Mouse (Mus musculus) neutrophil, adult 5-6 weeks (primary cell): ENCODE measurements around the gene Syngap1. TPM values are rescaled to one million over a fixed set of nuclear protein-coding genes. Genes with fewer than 3 reads are reported as not detected.
A peak's percentile ranks its signal among the peaks of the same experiment; 100 is the strongest.
"Not testable (repeated sequence)": the region's sequence is repeated elsewhere in the genome, so short reads cannot be mapped to it uniquely, and the experiment has no call there.

ENCODE experiments used
- ATAC-seq: fragments of 151-379, 151-347 bp; 2 replicates; pipeline ENCODE4 v1.8.0; 2017; ENCODE audit warnings: mild to moderate bottlenecking, moderate TSS enrichment; ENCODE audit not compliant: insufficient number of reproducible peaks, poor library complexity, low FRiP score, severe bottlenecking; ENCODE audit errors: extremely low read depth
- total RNA-seq: library from RNA; stranded (forward); fragments of 200-1000 nt; gene quantifications from 2 replicates; pipeline ENCODE4 v1.2.3, GENCODE M21; 2017

Syngap1 gene
- total RNA-seq, 1 experiment from 2014 or later = 0.93 TPM

DNA sequence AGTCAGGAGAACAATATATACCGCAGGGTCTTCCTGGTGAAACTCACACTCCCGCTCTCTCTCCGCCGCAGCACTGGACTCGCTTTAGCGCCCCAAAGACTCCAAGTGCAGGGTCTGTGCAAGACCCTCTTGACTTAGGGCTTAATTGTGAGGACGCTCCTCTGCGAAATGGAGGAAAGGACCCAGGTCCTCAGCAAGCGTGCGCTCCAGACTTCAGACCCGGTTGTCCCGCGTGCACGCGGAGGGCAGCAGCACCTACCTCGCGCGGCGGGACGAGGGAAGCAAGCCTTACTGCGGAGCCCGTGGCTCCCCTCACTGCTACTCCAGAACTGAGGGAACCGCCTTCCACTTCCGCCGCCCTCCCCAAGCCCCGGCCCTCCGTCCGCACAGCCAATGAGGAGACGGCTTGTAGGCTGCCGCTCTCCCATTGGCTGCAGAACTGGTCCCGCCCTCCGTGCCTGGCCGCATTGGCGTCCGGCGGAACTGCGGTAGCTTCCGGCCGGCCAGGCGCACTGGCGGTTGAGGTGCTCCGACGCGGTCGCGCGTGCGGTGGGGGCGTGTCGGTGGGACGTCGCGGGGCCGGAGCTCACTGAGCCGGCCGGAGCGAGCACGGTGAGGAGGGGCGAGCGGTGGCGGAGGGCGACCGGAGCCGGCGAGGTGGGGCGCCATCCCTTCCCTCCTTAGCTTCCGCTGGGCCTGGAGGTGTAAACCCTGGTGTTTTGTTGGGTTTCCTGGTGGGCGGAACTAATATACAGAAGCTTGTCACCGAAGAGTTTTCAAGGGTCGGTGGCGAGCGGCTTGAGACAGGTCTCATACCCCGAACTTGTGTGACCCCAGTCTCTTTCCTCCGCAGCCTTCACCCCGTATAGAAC is 31.9 kb downstream of the Syngap1 start, which contains the start of gene Zbtb9:
Gene Zbtb9, plus strand, starts transcription at position 465 of the 872 bp plus-strand sequence.
- ATAC-seq = peak; percentile 97

DNA sequence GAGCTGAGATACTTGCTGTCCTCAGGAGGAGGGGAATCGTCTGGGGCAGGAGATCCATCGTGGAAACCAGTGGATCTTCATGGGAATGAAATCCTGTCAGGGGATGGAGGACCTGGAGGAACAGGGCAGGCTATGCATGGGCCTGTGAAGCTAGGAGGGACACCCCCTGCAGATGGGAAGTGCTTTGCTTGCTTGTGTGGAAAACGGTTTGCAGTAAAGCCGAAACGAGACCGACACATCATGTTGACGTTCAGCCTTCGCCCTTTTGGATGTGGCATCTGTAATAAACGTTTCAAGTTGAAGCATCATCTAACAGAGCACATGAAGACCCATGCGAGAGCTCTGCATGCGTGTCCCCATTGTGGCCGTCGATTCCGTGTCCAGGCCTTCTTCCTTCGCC is 33.5 kb downstream of the Syngap1 start:
- no peak for ATAC-seq

GRCm38 (mm10) chr17:26975415-26975814 is 34.4 kb downstream of the Syngap1 start:
- ATAC-seq = no peak

GRCm38 (mm10) chr17:26977354-26977753 is 36.3 kb downstream of the Syngap1 start:
- not testable (repeated sequence) for ATAC-seq

- peak; percentile 77 for ATAC-seq
Observed at GRCm38 (mm10) chr17:26979426-26979825, 38.4 kb downstream of the Syngap1 start.

GRCm38 (mm10) chr17:26981050-26981449 is 40.0 kb downstream of the Syngap1 start:
- ATAC-seq = no peak

GRCm38 (mm10) chr17:26983382-26983781 is 42.3 kb downstream of the Syngap1 start:
- no peak for ATAC-seq

DNA sequence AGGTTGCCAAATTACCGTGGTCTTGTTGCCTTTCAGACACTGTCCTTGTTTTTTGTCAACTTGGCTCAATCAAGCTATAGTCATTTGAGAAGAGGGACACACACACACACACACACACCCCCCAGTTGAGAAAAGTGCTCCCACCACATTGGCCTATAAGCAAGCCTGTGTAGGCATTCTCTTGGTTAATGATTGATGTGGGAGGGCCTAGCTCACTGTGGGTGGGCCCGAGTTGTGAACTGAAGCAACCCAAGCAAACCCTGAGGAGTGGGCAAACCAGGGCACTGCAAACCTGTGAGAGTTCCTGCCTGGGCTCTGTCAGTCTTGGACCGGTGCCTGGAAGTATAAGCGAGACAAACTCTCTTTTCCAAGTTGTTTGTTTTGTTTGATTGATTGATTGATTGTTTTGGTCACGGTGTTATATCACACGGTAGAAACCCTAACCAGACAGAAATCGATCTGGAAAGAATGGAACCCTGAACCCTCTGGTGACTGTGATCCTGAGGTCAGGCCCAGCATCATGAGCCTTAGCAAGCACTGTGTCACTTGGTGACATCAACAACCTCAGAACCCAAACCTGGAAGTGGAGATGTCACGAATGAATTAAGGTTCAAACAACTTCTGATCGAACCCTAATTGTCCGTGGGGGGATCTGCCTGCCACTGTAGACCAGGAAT is 44.6 kb downstream of the Syngap1 start:
- ATAC-seq = no peak

DNA sequence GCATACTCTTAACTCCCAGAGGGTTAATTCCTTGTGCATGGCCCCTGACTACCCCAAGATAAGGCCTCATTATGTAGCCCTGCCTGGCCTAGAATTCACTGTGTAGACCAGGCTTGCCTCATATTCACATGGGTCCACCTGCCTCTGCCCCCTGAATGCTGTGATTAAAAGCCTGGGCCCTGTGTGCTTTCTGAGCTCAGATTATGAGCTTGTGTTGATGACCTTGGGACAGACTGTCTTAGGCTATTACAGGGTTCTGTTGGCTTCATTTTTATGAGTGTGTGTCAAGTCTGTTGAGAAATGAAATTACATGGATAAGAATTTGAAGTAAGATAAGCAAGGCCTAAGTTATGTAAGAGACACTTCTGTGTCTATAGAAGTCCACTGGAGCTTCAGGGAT is 49.5 kb downstream of the Syngap1 start:
- no peak for ATAC-seq

DNA sequence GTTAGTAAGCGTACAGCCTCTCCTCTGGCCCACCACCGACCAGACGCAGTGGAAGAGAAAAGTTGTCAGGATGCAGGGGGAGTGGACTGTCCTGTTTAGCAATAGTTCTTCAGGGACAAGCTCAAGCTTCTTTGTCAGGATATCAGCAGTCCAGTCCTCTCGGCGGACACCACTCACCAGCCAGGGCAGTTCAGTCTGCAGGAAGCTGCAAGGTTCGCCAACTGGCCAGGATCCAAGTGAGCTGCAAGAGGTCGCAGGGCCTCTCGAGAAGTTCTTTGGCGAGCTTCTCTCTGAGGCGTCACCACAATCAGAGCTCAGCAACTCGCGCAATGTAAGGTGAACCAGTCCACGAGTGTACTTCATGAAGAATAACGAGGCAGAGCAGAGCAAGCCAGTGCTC is 53.4 kb downstream of the Syngap1 start:
- no peak for ATAC-seq

DNA sequence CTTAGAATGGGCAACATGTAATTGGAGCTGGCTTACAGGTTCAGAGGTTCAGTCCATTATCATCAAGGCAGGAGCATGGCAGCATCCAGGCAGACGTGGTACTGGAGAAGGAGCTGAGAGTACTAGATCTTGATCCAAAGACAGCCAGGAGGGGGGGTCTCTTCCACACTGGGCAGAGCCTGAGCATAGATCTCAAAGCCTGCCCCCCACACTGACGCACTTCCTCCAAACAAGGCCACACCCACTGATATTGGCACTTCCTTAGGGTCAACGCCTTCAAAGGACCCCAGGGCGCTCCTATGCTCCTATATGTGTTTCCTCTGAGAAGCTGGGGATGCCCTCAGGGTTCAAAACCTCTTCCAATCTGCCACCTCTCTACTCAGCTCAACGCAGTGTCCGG is 54.0 kb downstream of the Syngap1 start:
- ATAC-seq = no peak

GRCm38 (mm10) chr17:26995562-26995961 is 54.5 kb downstream of the Syngap1 start:
- ATAC-seq = no peak

- no peak for ATAC-seq
Observed at GRCm38 (mm10) chr17:26997661-26998060, 56.6 kb downstream of the Syngap1 start.

- no peak for ATAC-seq
Observed at GRCm38 (mm10) chr17:26998283-26998682, 57.2 kb downstream of the Syngap1 start.

DNA sequence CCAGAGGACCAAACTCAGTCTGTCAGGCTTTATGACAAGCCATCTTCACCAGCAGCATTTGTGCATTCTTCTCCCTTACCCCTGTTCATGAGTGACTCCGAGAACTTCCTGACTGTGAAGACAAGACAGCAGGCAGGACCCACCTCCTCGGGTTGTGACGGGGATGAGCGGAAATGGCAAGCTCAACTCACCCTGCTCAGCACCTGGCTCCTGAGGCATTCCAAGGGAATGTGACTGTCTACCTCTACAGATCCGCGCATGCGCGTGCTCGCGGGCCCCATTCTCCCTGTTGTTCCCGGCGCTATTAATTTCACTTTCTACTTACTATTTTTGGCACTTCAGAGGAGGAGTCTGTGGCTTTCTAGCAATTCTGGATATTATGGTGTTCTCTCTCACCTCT is 58.9 kb downstream of the Syngap1 start:
- ATAC-seq = no peak

- peak; percentile 39; the same call in 1 of the 2 replicates for ATAC-seq
Observed at GRCm38 (mm10) chr17:27001151-27001550, 60.1 kb downstream of the Syngap1 start.

GRCm38 (mm10) chr17:27001889-27002288 is 60.8 kb downstream of the Syngap1 start:
- ATAC-seq = no peak

DNA sequence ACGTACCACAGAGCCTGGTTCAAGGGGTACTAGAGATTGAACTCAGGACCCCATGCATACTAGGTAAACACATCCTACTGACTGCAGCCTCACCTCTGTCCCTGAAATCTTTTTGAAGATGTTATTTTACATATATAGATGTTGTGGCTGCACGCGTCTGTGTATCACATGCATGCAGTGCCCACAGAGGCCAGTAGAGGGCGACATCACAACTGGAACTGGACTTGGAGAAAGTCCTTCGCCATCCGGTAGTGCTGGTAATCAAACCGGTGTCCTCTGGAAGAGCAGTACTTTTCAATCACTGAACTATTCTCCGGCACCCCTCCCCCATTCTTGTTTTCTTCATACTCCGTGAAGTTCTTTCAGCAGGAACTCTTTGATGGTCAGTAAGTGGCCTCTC is 63.4 kb downstream of the Syngap1 start:
- ATAC-seq = no peak

GRCm38 (mm10) chr17:27004903-27005485 is 63.9 kb downstream of the Syngap1 start:
- no peak for ATAC-seq

DNA sequence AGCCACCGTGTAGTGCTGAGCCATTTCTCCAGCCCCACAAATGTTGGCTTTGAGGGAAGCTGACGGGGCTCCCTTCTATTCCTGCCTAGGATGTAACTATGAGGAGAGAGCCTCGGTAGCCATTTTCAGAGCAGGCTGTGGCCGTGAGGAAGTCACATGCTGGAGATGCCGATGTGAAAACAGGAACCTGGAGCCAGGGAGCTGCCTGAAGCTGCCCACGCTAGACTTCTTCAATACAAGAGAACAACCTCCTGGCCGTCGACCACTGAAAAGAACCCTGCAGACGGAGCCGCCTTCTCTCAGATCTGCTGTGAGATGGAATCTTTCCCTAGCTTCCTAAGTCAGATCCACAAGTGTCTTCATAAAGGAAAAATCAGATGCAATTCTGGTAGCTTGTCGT is 64.6 kb downstream of the Syngap1 start:
- ATAC-seq = no peak
